Mouse (Mus musculus) spleen, adult 10 weeks (tissue): ENCODE results near the gene Col17a1. TPM values are rescaled to one million over a fixed set of nuclear protein-coding genes. Genes with fewer than 3 reads are reported as not detected.

Source experiments
- polyA plus RNA-seq: library from polyadenylated mRNA; stranded (reverse); fragments of 350-450 nt; fragmentation: Illumina TruSeq; extraction: RNeasy Lipid Tissue Mini Kit (QIAGEN cat#74804); gene quantifications from one replicate; pipeline ENCODE4 v1.2.3, GENCODE M21; 2015; ENCODE audit warnings: low replicate concordance; ENCODE audit not compliant: insufficient read depth

Col17a1 gene
- polyA plus RNA-seq: 0.55 TPM

GRCm38 (mm10) chr19:47691994-47692393, at the start of gene Col17a1:
TSS of gene Col17a1 (minus strand) at chr19:47692094.

GRCm38 (mm10) chr19:47731071-47731881, 39.4 kb upstream of the Col17a1 start, which contains the start of gene Sfr1:
TSS of gene Sfr1 (plus strand) at chr19:47731682.

Other genes starting within 250 kb of the Col17a1 start
- gene Sh3pxd2a, start 227.7 kb downstream of the Col17a1 start, polyA plus RNA-seq: 22.9 TPM
- 20.5 TPM for gene Stn1, start 154.6 kb downstream of the Col17a1 start, polyA plus RNA-seq
- gene Slk, start 112.4 kb downstream of the Col17a1 start, polyA plus RNA-seq: 70.1 TPM
- gene Sfr1, start 39.6 kb upstream of the Col17a1 start, polyA plus RNA-seq: 92.3 TPM
- 64.2 TPM for gene Gsto1, start 162.9 kb upstream of the Col17a1 start, polyA plus RNA-seq
- 0.51 TPM for gene Gsto2, start 173.4 kb upstream of the Col17a1 start, polyA plus RNA-seq
- gene Cfap43, start 227.2 kb upstream of the Col17a1 start, polyA plus RNA-seq: 0.51 TPM
- 16.2 TPM for gene Itprip, start 227.2 kb upstream of the Col17a1 start, polyA plus RNA-seq
- not detected for gene Cfap58, start 245.6 kb upstream of the Col17a1 start, polyA plus RNA-seq